Mouse (Mus musculus) Patski (cell line): ENCODE data around the gene 2310034G01Rik. TPM values are rescaled to one million over a fixed set of nuclear protein-coding genes. Genes with fewer than 3 reads are reported as not detected.
A peak's percentile ranks its signal among the peaks of the same experiment; 100 is the strongest.

Experiments used
- ATAC-seq: fragments of 100-300 bp; one replicate; pipeline ENCODE4 v1.8.0; 2021
- CTCF ChIA-PET: fragments of 350-600 bp; sonication (Branson Sonifier 250); formaldehyde crosslinking; loops from one replicate; lab custom pipeline; 2022; ENCODE audit warnings: inconsistent platforms; lab: Charles Lee
- POLR2A ChIA-PET: fragments of 350-600 bp; sonication (Branson Sonifier 250); formaldehyde crosslinking; loops from one replicate; lab custom pipeline; 2022; ENCODE audit warnings: antibody characterized with exemption, inconsistent platforms; lab: Charles Lee
- DNase-seq: peaks from one replicate; pipeline ENCODE4 v3.0.0-alpha.2; 2011; ENCODE audit warnings: low read depth, low spot score
- H3K27me3 ChIP-seq: fragments of 371-371 bp; one replicate; pipeline ENCODE4 v1.5.1; 2021
- CTCF ChIP-seq: fragments of 100-300 bp; IDR thresholded peaks from one replicate; pipeline ENCODE4 v1.5.1; 2021
- in situ Hi-C: fragments of 300-500 bp; cut with MboI; formaldehyde crosslinking; loops from 3 replicates; pipeline ENCODE4 v1.11.1; 2018; ENCODE audit warnings: low pct_unique_long_range_greater_than_20kb, mixed read lengths
- polyA plus RNA-seq: library from polyadenylated mRNA; unstranded; gene quantifications from one replicate; pipeline ENCODE4 v1.2.3, GENCODE M21; 2021

The 2310034G01Rik gene
- polyA plus RNA-seq, 1 experiment from 2014 or later: 0.42 TPM

GRCm38 (mm10) chr19:46330696-46331095, 19.4 kb downstream of the 2310034G01Rik start:
- ChIA-PET POLR2A (interaction anchor here (0.9 to 1.1 kb wide), 4 partner anchors 7 to 195 kb away, joined by 3 to 4 read pairs (median 4); partner anchors contain the start of gene Cuedc2), CTCF (interaction anchor here (0.7 to 5.0 kb wide), 4 partner anchors 21 to 28 kb away, joined by 3 to 35 read pairs (median 4); partner anchors contain the start of gene Nfkb2)
- peaks cover 2% of the 10 kb centered on the region for H3K27me3 ChIP-seq
- no peak for DNase-seq
- no peak for ATAC-seq
- no peak for TF ChIP-seq CTCF
- in situ Hi-C loops: no loop called here

GRCm38 (mm10) chr19:46329951-46330350, 20.2 kb downstream of the 2310034G01Rik start:
- CTCF ChIA-PET: interaction anchor here (0.7 to 5.0 kb wide), 9 partner anchors 11 to 184 kb away, joined by 3 to 35 read pairs (median 3); partner anchors contain the start of gene Nfkb2
- ATAC-seq: peak; percentile 42

GRCm38 (mm10) chr19:46329031-46329641, 21.0 kb downstream of the 2310034G01Rik start:
- no peak for TF ChIP-seq CTCF
- peaks cover 7% of the 10 kb centered on the region for H3K27me3 ChIP-seq
- ChIA-PET POLR2A (interaction anchor here (0.9 to 2.5 kb wide), 8 partner anchors 9 to 244 kb away, joined by 3 to 15 read pairs (median 5); partner anchors contain the start of genes Cuedc2 and Nfkb2), CTCF (interaction anchor here (0.7 to 5.0 kb wide), 9 partner anchors 10 to 184 kb away, joined by 3 to 35 read pairs (median 3); partner anchors contain the start of gene Nfkb2)
- ATAC-seq: peak; percentile 3
- in situ Hi-C loops: no loop called here
- DNase-seq: no peak

More at GRCm38 (mm10) chr19:46329951-46330350, 20.2 kb downstream of the 2310034G01Rik start:
- in situ Hi-C loops: no loop called here
- no peak for TF ChIP-seq CTCF
- peaks cover 2% of the 10 kb centered on the region for H3K27me3 ChIP-seq
- DNase-seq: no peak
- POLR2A ChIA-PET: interaction anchor here (0.9 to 2.5 kb wide), 5 partner anchors 8 to 194 kb away, joined by 3 to 15 read pairs (median 3); partner anchors contain the start of genes Cuedc2 and Nfkb2

- H3K27me3 ChIP-seq: peaks cover 8% of the 10 kb centered on the region
- in situ Hi-C loops: no loop called here
- CTCF ChIA-PET: interaction anchor here (0.9 to 5.0 kb wide), 9 partner anchors 10 to 124 kb away, joined by 3 to 35 read pairs (median 3); partner anchors contain the start of gene Nfkb2
- no peak for TF ChIP-seq CTCF
- DNase-seq (peak; percentile 90), ATAC-seq (peak; percentile 65)
- POLR2A ChIA-PET: interaction anchor here (0.7 to 2.5 kb wide), 10 partner anchors 10 to 243 kb away, joined by 3 to 15 read pairs (median 5); partner anchors contain the start of genes Cuedc2 and Nfkb2
Observed at GRCm38 (mm10) chr19:46328081-46329030, 21.7 kb downstream of the 2310034G01Rik start, which contains the start of gene Fbxl15. Gene Fbxl15, plus strand, starts transcription at chr19:46328184.

- POLR2A ChIA-PET: interaction anchor here (0.7 to 2.5 kb wide), 8 partner anchors 10 to 191 kb away, joined by 3 to 15 read pairs (median 6); partner anchors contain the start of genes Cuedc2 and Nfkb2
- in situ Hi-C loops: no loop called here
- no peak for DNase-seq
- peaks cover 8% of the 10 kb centered on the region for H3K27me3 ChIP-seq
- no peak for ATAC-seq
- CTCF ChIA-PET: interaction anchor here (0.9 to 5.0 kb wide), 7 partner anchors 10 to 125 kb away, joined by 3 to 35 read pairs (median 4); partner anchors contain the start of gene Nfkb2
- no peak for TF ChIP-seq CTCF
Observed at GRCm38 (mm10) chr19:46327531-46328064, 22.5 kb downstream of the 2310034G01Rik start.

GRCm38 (mm10) chr19:46326756-46327305, 23.3 kb downstream of the 2310034G01Rik start, which contains the start of gene Psd:
Gene Psd, minus strand, starts transcription at chr19:46327156.
- POLR2A ChIA-PET: interaction anchor here (0.8 to 2.4 kb wide), 2 partner anchors 11 to 23 kb away, joined by 4 to 11 read pairs; partner anchors contain the start of genes Cuedc2 and Nfkb2
- DNase-seq: no peak
- TF ChIP-seq CTCF: no peak
- in situ Hi-C loops: no loop called here
- H3K27me3 ChIP-seq: peaks cover 8% of the 10 kb centered on the region
- CTCF ChIA-PET: interaction anchor here (1.0 to 5.0 kb wide), 2 partner anchors 24 to 126 kb away, joined by 3 to 35 read pairs; partner anchors contain the start of gene Nfkb2
- no peak for ATAC-seq

- no peak for ATAC-seq
- DNase-seq: no peak
- peaks cover 8% of the 10 kb centered on the region for H3K27me3 ChIP-seq
- ChIA-PET POLR2A (no interaction called here), CTCF (no interaction called here)
- in situ Hi-C loops: no loop called here
- TF ChIP-seq CTCF: no peak
Observed at GRCm38 (mm10) chr19:46326019-46326755, 23.9 kb downstream of the 2310034G01Rik start.

GRCm38 (mm10) chr19:46324918-46325317, 25.2 kb downstream of the 2310034G01Rik start:
- ChIA-PET CTCF (no interaction called here), POLR2A (no interaction called here)
- DNase-seq (no peak), ATAC-seq (no peak)
- peaks cover 8% of the 10 kb centered on the region for H3K27me3 ChIP-seq
- in situ Hi-C loops: no loop called here
- no peak for TF ChIP-seq CTCF
